In the genomic region with DNA sequence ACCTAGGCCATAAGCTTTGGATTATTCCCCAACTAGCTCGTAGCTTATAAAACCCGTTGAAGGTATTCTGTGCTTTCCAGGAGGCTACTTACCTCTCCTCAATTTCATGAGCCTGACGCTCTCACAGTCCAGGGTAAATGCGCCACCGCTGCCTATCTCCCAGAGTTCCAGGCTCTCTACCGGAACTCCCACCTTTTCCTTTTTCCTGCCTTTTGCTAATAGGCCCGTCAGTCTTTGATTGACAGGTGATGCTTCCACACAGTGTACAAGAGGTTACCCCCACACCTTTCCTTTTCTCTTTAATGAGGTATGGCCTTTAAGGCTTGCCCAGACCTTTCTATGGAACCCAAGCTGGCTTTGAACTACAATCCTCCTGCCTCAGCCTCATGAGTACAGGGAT, we compare ENCODE assay signal across 17 mouse cellular contexts. TPM values are rescaled to one million over a fixed set of nuclear protein-coding genes. Genes with fewer than 3 reads are reported as not detected.
"Had no signal": no experiment of that assay in that cellular context is flagged by ENCODE, and none has a peak within 500 bp of the region (broad histone marks: within the 10 kb centered on the region; RNA-seq: fewer than 3 reads in every experiment).

No protein-coding gene starts in this region.

- H3K9ac ChIP-seq: liver, embryonic 15.5 days; midbrain, embryonic 13.5 days; neural tube, embryonic 13.5 days had no signal

- ATAC-seq: lung, postnatal 0 days; midbrain, embryonic 13.5 days had no signal

- DNase-seq: kidney, adult 11 months; kidney, adult 9 months; kidney, postnatal 36 days; lung, adult 2 months; lung, postnatal 36 days; right cerebral cortex, adult 18-20 months; right cerebral cortex, postnatal 25 days had no signal

- H3K4me3 ChIP-seq: limb, embryonic 10.5 days; liver, embryonic 15.5 days; midbrain, embryonic 13.5 days; neural tube, embryonic 13.5 days had no signal

- H3K9me3 ChIP-seq: limb, embryonic 10.5 days; liver, embryonic 15.5 days had no signal

- H3K27me3 ChIP-seq: liver, embryonic 15.5 days had no signal

- H3K4me1 ChIP-seq: limb, embryonic 10.5 days; liver, embryonic 15.5 days; midbrain, embryonic 13.5 days; neural tube, embryonic 13.5 days had no signal

- H3K27ac ChIP-seq: kidney, postnatal 0 days; limb, embryonic 10.5 days; liver, embryonic 15.5 days; midbrain, embryonic 13.5 days; neural tube, embryonic 13.5 days had no signal

- H3K4me2 ChIP-seq: liver, embryonic 11.5 days; liver, embryonic 15.5 days; midbrain, embryonic 13.5 days; neural tube, embryonic 13.5 days had no signal

- H3K36me3 ChIP-seq: limb, embryonic 10.5 days; liver, embryonic 15.5 days; midbrain, embryonic 13.5 days; neural tube, embryonic 13.5 days had no signal

RNA-seq across cellular contexts. Expression of a gene that starts 25.4 kb away (rescaled TPM):
- total RNA-seq: megakaryocyte progenitor cell, adult 5-6 weeks had no signal
- polyA plus RNA-seq: kidney, postnatal 0 days; limb, embryonic 10.5 days; liver, embryonic 11.5 days; liver, embryonic 15.5 days; lung, adult 2 months; lung, postnatal 0 days; small intestine, adult 2 months; stomach, embryonic 16.5 days had no signal
